In genomic region chr11:88989530-88989929, GRCm38 (mm10) we compare ENCODE assay signal across 10 mouse cellular contexts. TPM values are rescaled to one million over a fixed set of nuclear protein-coding genes. Genes with fewer than 3 reads are reported as not detected.
DNase-seq lines count a peak whose midpoint lies in the region; ATAC-seq and TF ChIP-seq lines count a peak whose summit lies in the region.
"Had no signal": no experiment of that assay in that cellular context is flagged by ENCODE, and none has a peak within 500 bp of the region (broad histone marks: within the 10 kb centered on the region; RNA-seq: fewer than 3 reads in every experiment).

No protein-coding gene starts in this region.

- DNase-seq in heart, adult 2 months: no peak
- DNase-seq in heart, embryonic 10.5 days (ENCODE audit: low spot score): no peak
- DNase-seq in 416B (ENCODE audit: low read depth): peak; percentile 71
- no peak for DNase-seq in liver, postnatal 0 days
- DNase-seq in cerebellum, postnatal 14 days: no peak
- no peak for DNase-seq in adrenal gland, adult 8-10 months
- no peak for DNase-seq in heart, postnatal 4 days
- DNase-seq: heart, postnatal 36 days had no signal

- peak; percentile 42 for ATAC-seq in activated CD4-positive, CD25-positive, alpha-beta regulatory T cell, adult 4 months
- ATAC-seq in liver, postnatal 0 days: peak; percentile 88

- H3K79me2 ChIP-seq in heart, adult 2 months (replicated peaks; ENCODE audit: control insufficient read depth, insufficient read depth, low read length): no peaks in the 10 kb centered on the region

- H3K4me3 ChIP-seq in heart, adult 2 months: no peak overlapping the region
- H3K4me3 ChIP-seq in heart, embryonic 10.5 days: no peak overlapping the region
- H3K4me3 ChIP-seq in liver, postnatal 0 days (ENCODE audit: low read depth, low read length): no peak overlapping the region
- H3K4me3 ChIP-seq: lung, embryonic 15.5 days had no signal

- no peak for TF ChIP-seq EP300 in heart, adult 2 months (IDR thresholded peaks at IDR 0.05; ENCODE audit: insufficient read depth, low read depth, low read length)
- TF ChIP-seq EP300 in liver, postnatal 0 days (IDR thresholded peaks at IDR 0.05; ENCODE audit: low read depth): no peak

- no peak overlapping the region for H3K4me2 ChIP-seq in liver, postnatal 0 days (ENCODE audit: low read depth, low read length)
- H3K4me2 ChIP-seq: lung, embryonic 15.5 days had no signal

- H3K4me1 ChIP-seq in heart, adult 2 months (ENCODE audit: control insufficient read depth, insufficient read depth, low read length): peaks cover 2% of the 10 kb centered on the region; the same call in 1 of the 2 replicates
- H3K4me1 ChIP-seq in heart, embryonic 10.5 days: no peaks in the 10 kb centered on the region; the same call in 1 of the 2 replicates
- no peaks in the 10 kb centered on the region; the same call in 1 of the 2 replicates for H3K4me1 ChIP-seq in liver, postnatal 0 days (ENCODE audit: insufficient read depth)

- TF ChIP-seq POLR2A in heart, adult 2 months (IDR thresholded peaks at IDR 0.05; ENCODE audit: insufficient read depth, low read depth, low read length): no peak

- H3K9ac ChIP-seq in heart, adult 2 months (ENCODE audit: low read depth, low read length): no peak overlapping the region
- H3K9ac ChIP-seq in liver, postnatal 0 days (replicated peaks): no peak overlapping the region
- H3K9ac ChIP-seq: lung, embryonic 15.5 days had no signal

- H3K27ac ChIP-seq in heart, adult 2 months: no peak overlapping the region
- H3K27ac ChIP-seq in heart, embryonic 10.5 days: no peak overlapping the region
- H3K27ac ChIP-seq in liver, postnatal 0 days (ENCODE audit: low read depth): no peak overlapping the region
- H3K27ac ChIP-seq: lung, embryonic 15.5 days had no signal

- no peaks in the 10 kb centered on the region for H3K27me3 ChIP-seq in heart, adult 2 months (ENCODE audit: control insufficient read depth, insufficient read depth, low read length)
- no peaks in the 10 kb centered on the region for H3K27me3 ChIP-seq in heart, embryonic 10.5 days (ENCODE audit: insufficient read depth, poor library complexity, severe bottlenecking)
- no peaks in the 10 kb centered on the region for H3K27me3 ChIP-seq in liver, postnatal 0 days (ENCODE audit: insufficient read depth, low read length)
- H3K27me3 ChIP-seq: lung, embryonic 15.5 days had no signal

- peak; percentile 83 for TF ChIP-seq CTCF in heart, adult 2 months (IDR thresholded peaks at IDR 0.05)
- peak; percentile 74 for TF ChIP-seq CTCF in liver, postnatal 0 days (IDR thresholded peaks at IDR 0.05; ENCODE audit: low read depth)

- 51% methylated on average over 5 of the region's 5 CpGs for WGBS in heart, adult 2 months
- 68% methylated on average over 5 of the region's 5 CpGs for WGBS in heart, embryonic 10.5 days
- WGBS in liver, postnatal 0 days (ENCODE audit: insufficient replicate concordance): 42% methylated on average over 5 of the region's 5 CpGs

- H3K9me3 ChIP-seq in heart, embryonic 10.5 days: no peaks in the 10 kb centered on the region
- H3K9me3 ChIP-seq in liver, postnatal 0 days (ENCODE audit: low read length): no peaks in the 10 kb centered on the region
- H3K9me3 ChIP-seq: lung, embryonic 15.5 days had no signal

- H3K36me3 ChIP-seq in heart, adult 2 months (ENCODE audit: control insufficient read depth, insufficient read depth, low read length): no peaks in the 10 kb centered on the region
- H3K36me3 ChIP-seq in heart, embryonic 10.5 days: peaks cover 46% of the 10 kb centered on the region
- H3K36me3 ChIP-seq in liver, postnatal 0 days (replicated peaks; ENCODE audit: insufficient read depth, low read length): peaks cover 8% of the 10 kb centered on the region; the same call in 1 of the 2 replicates

- intact Hi-C loops in heart, adult 2 months (cut with DNase I): loop anchor here (1.0 to 10.0 kb wide), 2 partner anchors 80 to 315 kb away; partner anchors contain the start of gene Nog

RNA-seq across cellular contexts. Expression of gene Trim25, which starts 9.6 kb away (rescaled TPM):
- 10 to 100 TPM; 17.7 to 24.3 TPM for total RNA-seq in heart, adult 2 months (2021)
- polyA plus RNA-seq in heart, adult 2 months (2012; rRNA removed): 13.6 and 14.1 TPM in 2 replicates
- polyA plus RNA-seq in heart, embryonic 10.5 days (2016; fragmentation: Nextera tagmentation; extraction: Ambion mirVana): 12.7 and 13.9 TPM in 2 replicates
- polyA plus RNA-seq in activated CD4-positive, CD25-positive, alpha-beta regulatory T cell, adult 4 months (2017; shearing (Covaris generic)): 10 to 100 TPM; 10.3 to 15.4 TPM
- polyA plus RNA-seq in liver, postnatal 0 days (2015; fragmentation: Nextera tagmentation; extraction: Ambion mirVana): 20.4 and 20.6 TPM in 2 replicates
- total RNA-seq in adrenal gland, adult 8-10 months (2022): 100 to 1,000 TPM; 136 to 188 (median 157) TPM
- total RNA-seq in heart, postnatal 4 days (2021): 10 to 100 TPM; 31.3 to 32.8 TPM

RNA-seq across cellular contexts. Expression of gene Coil, which starts 19.5 kb away (rescaled TPM):
- total RNA-seq in heart, adult 2 months (2021): 1 to 10 TPM; 4.8 TPM
- polyA plus RNA-seq in heart, adult 2 months (2012; rRNA removed): 2.8 and 4.7 TPM in 2 replicates
- 15.4 and 19.2 TPM in 2 replicates for polyA plus RNA-seq in heart, embryonic 10.5 days (2016; fragmentation: Nextera tagmentation; extraction: Ambion mirVana)
- polyA plus RNA-seq in activated CD4-positive, CD25-positive, alpha-beta regulatory T cell, adult 4 months (2017; shearing (Covaris generic)): 1 to 10 TPM; 4.8 to 6.5 TPM
- polyA plus RNA-seq in liver, postnatal 0 days (2015; fragmentation: Nextera tagmentation; extraction: Ambion mirVana): 2.6 and 2.7 TPM in 2 replicates
- 10 to 100 TPM in 3 of 4 experiments, 1 to 10 TPM in 1; 9.1 to 16.0 (median 12.9) TPM for total RNA-seq in adrenal gland, adult 8-10 months (2022)
- total RNA-seq in heart, postnatal 4 days (2021): 1 to 10 TPM; 7.6 to 9.0 TPM

RNA-seq across cellular contexts. Expression of gene Elobl, which starts 22.8 kb away (rescaled TPM):
- total RNA-seq in heart, adult 2 months (2021): not detected
- polyA plus RNA-seq in heart, adult 2 months (2012; rRNA removed): 0.56 TPM in 1 of 2 replicates, not detected in the other
- not detected in 2 replicates for polyA plus RNA-seq in heart, embryonic 10.5 days (2016; fragmentation: Nextera tagmentation; extraction: Ambion mirVana)
- polyA plus RNA-seq in activated CD4-positive, CD25-positive, alpha-beta regulatory T cell, adult 4 months (2017; shearing (Covaris generic)): not detected
- not detected in 2 replicates for polyA plus RNA-seq in liver, postnatal 0 days (2015; fragmentation: Nextera tagmentation; extraction: Ambion mirVana)
- total RNA-seq in adrenal gland, adult 8-10 months (2022): not detected
- total RNA-seq in heart, postnatal 4 days (2021): not detected
- total RNA-seq: heart, postnatal 36 days had no signal
- polyA plus RNA-seq: lung, embryonic 15.5 days had no signal

RNA-seq across cellular contexts. Expression of gene Scpep1, which starts 34.3 kb away (rescaled TPM):
- 10 to 100 TPM; 15.3 to 16.3 TPM for total RNA-seq in heart, adult 2 months (2021)
- polyA plus RNA-seq in heart, adult 2 months (2012; rRNA removed): 11.1 and 13.5 TPM in 2 replicates
- polyA plus RNA-seq in heart, embryonic 10.5 days (2016; fragmentation: Nextera tagmentation; extraction: Ambion mirVana): 56.2 and 61.9 TPM in 2 replicates
- 10 to 100 TPM; 24.0 to 33.4 TPM for polyA plus RNA-seq in activated CD4-positive, CD25-positive, alpha-beta regulatory T cell, adult 4 months (2017; shearing (Covaris generic))
- polyA plus RNA-seq in liver, postnatal 0 days (2015; fragmentation: Nextera tagmentation; extraction: Ambion mirVana): 35.3 and 38.9 TPM in 2 replicates
- 100 to 1,000 TPM; 128 to 260 (median 184) TPM for total RNA-seq in adrenal gland, adult 8-10 months (2022)
- 10 to 100 TPM; 38.7 to 39.6 TPM for total RNA-seq in heart, postnatal 4 days (2021)
